Mouse (Mus musculus) CD4-positive helper T cell, adult 2 months (primary cell): ENCODE data around the gene Bnip3.
A peak's percentile ranks its signal among the peaks of the same experiment; 100 is the strongest.

Source experiments
- DNase-seq: peaks from one replicate; pipeline ENCODE4 v3.0.0-alpha.2; 2012; ENCODE audit warnings: low read depth, missing footprints, low spot score

Bnip3 gene

DNA sequence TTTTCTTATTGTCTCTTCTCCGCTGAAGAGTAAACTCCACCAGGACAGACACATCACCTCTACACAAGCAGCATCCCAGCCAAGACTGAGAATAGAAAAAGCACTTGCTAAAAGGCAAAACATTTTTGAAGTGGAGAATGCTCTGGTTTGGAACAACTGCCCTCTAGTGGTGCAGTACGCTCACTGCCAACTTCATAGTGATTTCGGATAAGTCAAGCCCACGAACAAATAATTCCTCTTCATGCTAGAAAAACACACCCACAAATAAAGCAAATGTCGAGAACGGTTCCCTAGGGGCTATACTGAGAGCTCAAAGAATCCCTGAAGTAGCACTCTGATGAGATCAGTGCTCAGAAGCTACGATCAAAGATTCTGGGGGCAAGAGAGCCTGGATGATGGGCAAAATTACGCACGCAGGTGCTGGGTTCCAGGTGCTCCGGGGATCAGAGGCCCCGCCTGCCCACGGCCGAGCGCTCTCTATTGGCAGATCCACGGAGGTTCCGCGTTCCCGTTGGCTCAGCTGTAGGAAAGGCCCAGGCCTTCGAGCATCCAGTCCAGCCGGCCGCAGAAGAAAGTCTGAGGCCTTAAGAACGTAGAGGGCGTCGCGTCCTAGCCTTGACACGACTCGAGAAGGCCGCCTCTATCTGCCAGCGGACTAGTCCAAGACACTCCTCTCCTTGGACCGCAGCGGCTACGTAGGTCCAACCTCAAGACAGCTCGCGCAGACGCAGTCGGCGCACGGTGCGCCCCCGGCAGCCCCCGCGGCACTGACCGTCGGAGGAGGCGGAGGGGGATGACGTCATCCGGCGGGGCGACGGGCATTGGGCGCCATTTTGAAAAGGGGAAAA lies 63.6 kb downstream of the Bnip3 start, which contains the start of the genes Ppp2r2d and Mapk1ip1:
Ppp2r2d (plus strand) TSS at position 536 of the 848 bp plus-strand sequence.
Mapk1ip1 (minus strand) TSS at position 730 of the 848 bp plus-strand sequence.
- DNase-seq: peak; percentile 97

DNA sequence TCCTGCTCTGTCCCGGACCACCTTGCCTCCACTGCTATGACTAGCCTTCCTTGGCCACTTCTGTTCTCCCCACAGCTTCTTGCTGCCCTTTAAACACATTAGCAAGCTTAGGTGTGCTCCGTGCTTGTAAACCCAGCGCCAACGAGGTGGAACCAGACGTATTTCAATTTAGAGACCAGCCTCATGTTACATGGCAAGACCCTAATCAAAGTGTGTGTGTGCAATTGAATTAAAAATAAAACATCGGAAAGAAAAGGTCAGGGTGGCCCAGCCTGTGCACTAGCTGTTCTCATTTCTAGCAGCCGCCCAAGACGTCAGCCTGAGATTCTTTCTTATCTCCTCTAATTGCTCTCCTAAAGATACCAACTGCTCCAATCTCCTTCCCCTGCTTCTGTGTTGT lies 64.2 kb downstream of the Bnip3 start:
- DNase-seq: no peak

DNA sequence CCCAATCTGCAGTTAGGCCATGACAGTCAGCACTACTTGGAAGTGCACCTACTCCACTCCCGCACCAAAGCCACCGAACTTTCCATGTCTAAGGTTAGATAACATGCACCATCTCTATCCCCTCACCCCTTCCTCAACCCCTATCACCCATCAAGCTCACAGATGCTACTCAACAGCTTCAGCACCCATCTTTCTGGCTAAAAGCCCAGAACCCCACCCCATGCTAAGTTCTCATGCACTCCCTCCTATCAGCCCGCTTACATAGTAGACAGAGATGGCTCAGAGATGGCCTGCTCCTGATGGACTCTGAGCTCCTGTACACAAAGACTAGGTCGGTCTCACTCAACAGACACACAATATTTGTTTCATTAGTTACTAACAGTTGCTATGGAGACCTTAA lies 65.9 kb downstream of the Bnip3 start:
- no peak for DNase-seq

DNA sequence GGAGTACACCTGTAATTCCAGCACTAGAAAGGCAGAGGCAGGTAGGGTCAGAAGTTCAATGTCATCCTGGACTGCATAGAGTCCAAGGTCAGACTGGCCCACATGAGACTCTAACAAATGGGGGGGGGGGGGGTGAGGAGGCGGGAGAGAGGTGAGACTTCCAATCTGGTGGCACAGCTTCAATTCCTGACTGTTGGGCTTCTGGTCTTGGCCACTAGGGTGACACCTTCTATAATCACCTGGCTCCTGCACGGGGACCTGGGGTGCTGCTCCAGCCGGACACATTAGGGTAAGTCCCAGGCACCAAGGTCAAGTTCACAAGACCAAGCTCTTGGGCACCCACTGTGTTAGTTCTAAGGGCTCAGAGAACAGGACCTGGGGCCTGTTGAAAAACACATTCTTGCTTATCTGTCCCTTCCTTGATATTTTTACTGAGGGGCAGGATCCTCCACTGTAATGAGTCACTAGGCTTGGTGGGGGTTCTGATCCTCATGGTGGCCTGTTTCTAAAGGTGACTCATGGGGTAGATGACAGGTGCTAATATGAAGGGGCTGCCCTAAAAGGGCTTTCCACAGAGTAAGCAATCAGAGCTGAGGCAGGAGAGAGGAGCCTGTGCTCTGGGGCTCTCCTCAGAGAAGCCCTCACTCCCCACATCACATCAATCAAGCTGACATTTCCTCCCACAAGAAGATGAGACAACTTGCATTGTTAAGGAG lies 67.7 kb downstream of the Bnip3 start:
- no peak for DNase-seq
